Mouse (Mus musculus): ENCODE data around the gene Kcnrg.
A peak's percentile ranks its signal among the peaks of the same experiment; 100 is the strongest.
"Not testable (repeated sequence)": the region's sequence is repeated elsewhere in the genome, so short reads cannot be mapped to it uniquely, and the experiment has no call there.

Kcnrg gene

DNA sequence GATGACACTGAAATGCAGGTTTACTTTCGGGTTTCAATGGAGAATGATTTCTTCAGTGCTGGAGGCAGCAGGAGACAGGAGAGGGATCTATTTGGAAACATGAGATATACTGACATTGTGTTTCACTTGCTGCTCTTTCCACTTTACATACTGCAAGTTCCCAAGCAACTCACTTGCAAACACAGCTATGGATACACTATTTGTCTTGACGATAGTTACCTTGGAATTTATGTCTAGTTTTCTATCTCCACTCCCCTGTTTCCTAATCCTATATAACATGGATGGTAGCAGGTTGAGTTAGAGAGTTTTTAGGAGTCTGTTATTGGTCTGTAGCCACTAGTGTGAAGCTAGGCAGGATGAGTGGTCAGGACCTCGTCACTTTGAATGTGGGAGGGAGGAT, at the start of gene Kcnrg:
Gene Kcnrg, plus strand, starts transcription at position 301 of the 400 bp plus-strand sequence.
- DNase-seq (ENCODE audit: low spot score in 2 of 2), result no peak

DNA sequence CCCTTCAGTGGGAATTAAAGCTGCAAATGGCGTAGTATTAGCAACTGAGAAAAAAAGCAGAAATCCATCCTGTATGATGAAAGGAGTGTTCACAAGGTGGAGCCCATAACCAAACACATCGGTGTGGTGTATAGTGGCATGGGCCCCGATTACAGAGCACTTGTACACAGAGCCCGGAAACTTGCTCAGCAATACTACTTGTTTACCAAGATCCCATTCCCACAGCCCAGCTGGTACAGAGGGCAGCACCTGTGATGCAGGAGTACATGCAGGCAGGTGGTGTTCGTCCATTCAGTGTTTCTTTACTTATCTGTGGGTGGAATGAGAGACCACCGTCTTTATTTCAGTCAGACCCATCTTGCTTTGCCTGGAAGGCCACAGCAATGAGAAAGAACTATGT, 48.4 kb upstream of the Kcnrg start:
- DNase-seq (ENCODE audit: low spot score in 2 of 2), result no peak

- DNase-seq (ENCODE audit: low spot score in 2 of 2), result no peak
Measured at GRCm38 (mm10) chr14:61559856-61560255, 47.4 kb upstream of the Kcnrg start.

DNA sequence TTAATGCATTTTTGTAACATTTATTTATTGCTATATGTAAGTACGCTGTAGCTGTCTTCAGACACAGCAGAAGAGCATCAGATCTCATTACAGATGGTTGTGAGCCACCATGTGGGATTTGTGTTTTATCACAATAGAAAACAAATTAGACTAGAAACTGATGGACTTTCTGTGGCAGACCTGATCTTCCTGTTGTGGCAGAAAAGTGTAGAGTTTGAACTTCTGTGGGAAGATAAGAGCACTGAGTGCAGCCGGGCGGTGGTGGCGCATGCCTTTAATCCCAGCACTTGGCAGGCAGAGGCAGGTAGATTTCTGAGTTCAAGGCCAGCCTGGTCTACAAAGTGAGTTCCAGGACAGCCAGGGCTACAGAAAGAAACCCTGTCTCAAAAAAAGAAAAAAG, 41.0 kb upstream of the Kcnrg start:
- not testable (repeated sequence) for DNase-seq (ENCODE audit: low spot score in 2 of 2)

DNA sequence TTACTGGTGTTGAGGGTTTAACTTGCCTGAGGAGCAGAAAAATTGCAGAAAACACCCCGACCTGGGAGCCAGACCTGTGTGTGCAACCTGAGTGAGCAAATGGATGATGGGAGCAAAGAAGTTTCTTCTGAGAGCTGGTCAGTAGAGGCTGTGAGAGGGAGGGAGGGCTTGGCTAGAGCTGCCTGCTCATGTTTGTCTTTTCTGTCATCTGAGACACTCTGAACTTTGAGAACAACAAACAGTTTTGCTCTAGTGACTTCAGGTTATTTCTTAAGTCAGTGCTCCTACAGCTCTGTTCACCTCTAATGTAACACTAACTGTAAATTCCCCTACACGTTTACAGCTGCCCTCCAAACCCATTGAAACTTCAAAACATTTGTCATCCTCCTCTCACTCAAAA, 37.9 kb upstream of the Kcnrg start:
- DNase-seq (ENCODE audit: low spot score in 2 of 2), result no peak

GRCm38 (mm10) chr14:61571366-61571765, 35.9 kb upstream of the Kcnrg start:
- DNase-seq (ENCODE audit: low spot score in 2 of 2), result peak; percentile 80 to 95

- no peak for DNase-seq (ENCODE audit: low spot score in 2 of 2)
Measured at GRCm38 (mm10) chr14:61572131-61572530, 35.1 kb upstream of the Kcnrg start.

DNA sequence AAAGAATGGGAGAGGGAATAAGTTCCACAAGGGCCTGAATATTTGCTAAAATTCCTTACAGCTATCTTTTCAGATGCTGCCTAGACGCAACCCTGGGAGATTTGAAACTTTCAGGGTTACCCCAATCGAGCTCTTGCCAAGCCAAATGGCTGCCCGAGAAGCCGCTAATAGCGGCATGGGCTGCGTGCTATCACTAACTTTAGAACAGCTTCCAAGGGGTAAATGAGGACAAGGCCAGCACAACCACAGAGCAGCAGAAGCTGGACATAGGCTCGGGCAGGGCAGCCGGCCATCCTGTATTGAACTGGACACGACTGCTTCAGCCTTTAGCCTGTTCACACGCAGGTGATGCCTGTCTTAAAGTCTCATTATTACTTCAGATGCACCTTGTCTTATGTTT, 32.2 kb upstream of the Kcnrg start:
- no peak for DNase-seq (ENCODE audit: low spot score in 2 of 2)

- DNase-seq (ENCODE audit: low spot score in 2 of 2), result no peak
Measured at GRCm38 (mm10) chr14:61575941-61576340, 31.3 kb upstream of the Kcnrg start.

DNA sequence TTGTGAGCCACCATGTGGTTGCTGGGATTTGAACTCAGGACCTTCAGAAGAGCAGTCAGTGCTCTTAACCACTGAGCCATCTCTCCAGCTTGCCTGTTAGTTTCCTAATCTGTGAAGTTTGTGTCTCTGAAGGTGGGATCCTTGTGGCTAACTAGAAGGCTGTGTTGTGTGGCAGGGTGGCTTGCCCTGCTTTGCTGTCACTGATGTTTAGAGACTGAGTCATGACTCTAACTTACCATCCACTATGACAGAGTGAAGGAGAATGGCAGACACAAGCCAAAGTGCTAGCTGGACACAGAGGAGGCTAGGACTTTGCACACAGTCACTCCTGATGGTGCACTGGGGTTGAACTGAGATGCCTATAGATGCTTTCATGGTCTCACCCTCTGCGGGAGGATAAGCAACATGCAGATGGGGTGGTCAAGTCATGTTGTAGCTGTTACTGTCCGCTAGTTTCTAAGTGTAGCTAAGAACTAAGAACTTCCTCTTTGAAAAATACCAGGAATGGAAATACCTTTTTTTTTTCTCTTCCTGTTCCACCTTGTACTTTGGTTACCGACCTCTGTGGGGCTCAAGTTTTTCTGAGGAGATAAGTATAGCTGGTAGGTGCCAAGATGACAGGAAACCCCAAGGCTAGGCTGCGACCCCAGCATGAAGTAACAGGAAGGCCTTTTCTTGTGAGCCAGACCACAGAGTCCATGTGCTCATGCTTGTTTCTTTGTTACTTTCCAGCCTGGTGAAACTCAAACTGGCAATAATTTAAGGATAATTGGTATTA, 17.8 kb upstream of the Kcnrg start:
- no peak for DNase-seq (ENCODE audit: low spot score in 2 of 2)

- DNase-seq (ENCODE audit: low spot score in 2 of 2), result no peak
Measured at GRCm38 (mm10) chr14:61596719-61597426, 10.4 kb upstream of the Kcnrg start.

GRCm38 (mm10) chr14:61597968-61598367, 9.3 kb upstream of the Kcnrg start, which contains the start of gene Trim13:
Gene Trim13 (plus strand): TSS chr14:61598247.
- DNase-seq (ENCODE audit: low spot score in 2 of 2), result no peak

GRCm38 (mm10) chr14:61599057-61599806, 8.0 kb upstream of the Kcnrg start:
- DNase-seq (ENCODE audit: low spot score in 2 of 2), result peak; percentile 93 to 97

DNA sequence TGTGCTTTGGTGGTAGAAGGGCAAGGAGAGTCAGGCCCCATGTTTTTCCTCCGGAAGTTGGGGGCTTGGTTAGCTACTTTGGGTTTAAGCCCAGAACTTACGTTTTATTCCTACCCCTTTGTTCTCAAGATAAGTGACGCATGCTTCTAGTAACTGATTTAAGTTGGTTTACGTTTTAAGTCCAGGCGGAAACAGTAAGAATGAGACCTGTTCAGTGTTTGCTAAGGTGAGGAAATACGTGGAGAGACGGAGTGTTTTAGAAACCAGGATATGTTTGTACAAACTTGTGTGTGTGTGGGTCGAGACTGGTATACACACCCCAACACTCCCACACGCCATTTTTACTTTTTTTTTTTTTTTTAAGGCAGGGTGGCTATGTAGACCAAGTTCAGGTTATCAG, 5.9 kb upstream of the Kcnrg start:
- no peak for DNase-seq (ENCODE audit: low spot score in 2 of 2)

- no peak for DNase-seq (ENCODE audit: low spot score in 2 of 2)
Measured at GRCm38 (mm10) chr14:61603069-61603755, 4.0 kb upstream of the Kcnrg start.

DNA sequence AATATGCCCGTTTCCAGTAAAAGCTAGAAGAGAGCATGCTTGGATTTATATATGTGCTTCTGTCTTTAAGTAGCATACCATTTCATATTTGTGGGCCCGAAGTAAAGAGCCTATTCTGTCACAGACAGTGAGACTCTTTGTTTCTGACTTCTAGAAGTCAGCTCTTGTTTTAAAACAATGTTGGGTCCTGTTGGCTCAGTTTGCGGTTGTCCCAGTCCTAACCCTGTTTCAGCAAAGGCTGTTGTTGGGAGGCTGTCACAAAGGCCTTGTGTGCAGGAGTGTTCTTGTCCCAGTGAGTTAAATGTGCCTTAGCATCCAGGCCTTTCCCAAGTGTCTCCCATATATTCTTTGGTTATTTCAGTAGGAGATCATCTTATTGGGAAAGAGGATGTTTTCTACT, 3.2 kb upstream of the Kcnrg start:
- no peak for DNase-seq (ENCODE audit: low spot score in 2 of 2)

DNA sequence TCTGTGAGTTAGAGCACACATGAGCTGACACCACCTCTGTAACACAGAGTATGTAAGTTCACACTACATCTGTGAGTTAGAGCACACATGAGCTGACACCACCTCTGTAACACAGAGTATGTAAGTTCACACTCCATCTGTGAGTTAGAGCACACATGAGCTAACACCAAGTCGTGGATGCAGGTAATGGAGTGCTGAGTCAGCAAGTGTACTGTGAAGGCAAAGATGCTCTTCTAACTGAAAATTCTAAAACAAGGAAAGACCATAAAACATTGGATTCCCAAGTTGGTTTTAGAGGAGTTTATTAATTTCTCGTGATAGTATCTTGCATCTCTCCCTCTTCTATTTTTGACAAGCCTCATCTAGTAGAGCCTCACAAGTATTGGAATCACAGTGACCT, 1.2 kb upstream of the Kcnrg start:
- not testable (repeated sequence) for DNase-seq (ENCODE audit: low spot score in 2 of 2)

GRCm38 (mm10) chr14:61611766-61612165, 4.5 kb downstream of the Kcnrg start:
- no peak for DNase-seq (ENCODE audit: low spot score in 2 of 2)

DNA sequence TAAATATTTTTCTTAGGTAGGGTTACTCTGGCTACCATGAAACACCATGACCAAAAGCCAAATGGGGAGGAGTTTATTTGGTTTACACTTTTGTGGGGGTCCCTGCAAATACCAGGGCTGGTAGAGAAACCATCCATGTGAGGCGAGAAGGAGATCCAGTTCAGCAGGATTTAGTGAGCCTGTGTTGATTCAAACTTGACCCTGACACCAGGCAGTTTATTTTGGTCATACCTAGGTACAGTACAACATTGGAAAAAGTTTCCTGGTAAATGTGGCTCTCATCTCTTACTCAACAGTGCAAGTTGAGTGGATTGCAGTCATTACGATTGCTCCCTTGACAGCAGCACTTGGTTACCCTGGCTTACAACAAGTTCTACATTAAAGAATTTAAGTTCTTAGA, 6.1 kb downstream of the Kcnrg start:
- no peak for DNase-seq (ENCODE audit: low spot score in 2 of 2)

- DNase-seq (ENCODE audit: low spot score in 2 of 2), result no peak
Measured at GRCm38 (mm10) chr14:61620371-61620770, 13.1 kb downstream of the Kcnrg start.

GRCm38 (mm10) chr14:61635969-61636368, 28.7 kb downstream of the Kcnrg start:
- DNase-seq (ENCODE audit: low spot score in 2 of 2), result no peak

DNA sequence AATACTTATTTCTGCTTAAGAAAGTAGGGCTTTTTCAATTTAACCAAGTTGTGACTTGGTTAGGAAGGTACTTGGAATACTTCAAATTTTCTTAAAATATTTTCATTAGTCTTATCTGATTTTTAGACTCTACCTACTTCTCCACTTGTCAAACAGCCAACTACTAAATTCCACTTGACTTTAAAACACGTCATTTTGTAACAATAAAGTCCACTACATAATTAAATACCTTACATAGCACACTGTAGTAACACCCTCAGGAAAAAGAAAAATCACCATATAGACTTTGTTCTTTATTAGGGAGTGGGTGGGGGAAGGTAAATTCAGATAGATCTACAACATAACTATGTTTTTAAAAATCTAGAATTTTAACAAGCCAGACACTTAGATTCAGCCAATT, 35.4 kb downstream of the Kcnrg start:
- no peak for DNase-seq (ENCODE audit: low spot score in 2 of 2)

All from spleen, postnatal 4 days (tissue).